In the genomic region with DNA sequence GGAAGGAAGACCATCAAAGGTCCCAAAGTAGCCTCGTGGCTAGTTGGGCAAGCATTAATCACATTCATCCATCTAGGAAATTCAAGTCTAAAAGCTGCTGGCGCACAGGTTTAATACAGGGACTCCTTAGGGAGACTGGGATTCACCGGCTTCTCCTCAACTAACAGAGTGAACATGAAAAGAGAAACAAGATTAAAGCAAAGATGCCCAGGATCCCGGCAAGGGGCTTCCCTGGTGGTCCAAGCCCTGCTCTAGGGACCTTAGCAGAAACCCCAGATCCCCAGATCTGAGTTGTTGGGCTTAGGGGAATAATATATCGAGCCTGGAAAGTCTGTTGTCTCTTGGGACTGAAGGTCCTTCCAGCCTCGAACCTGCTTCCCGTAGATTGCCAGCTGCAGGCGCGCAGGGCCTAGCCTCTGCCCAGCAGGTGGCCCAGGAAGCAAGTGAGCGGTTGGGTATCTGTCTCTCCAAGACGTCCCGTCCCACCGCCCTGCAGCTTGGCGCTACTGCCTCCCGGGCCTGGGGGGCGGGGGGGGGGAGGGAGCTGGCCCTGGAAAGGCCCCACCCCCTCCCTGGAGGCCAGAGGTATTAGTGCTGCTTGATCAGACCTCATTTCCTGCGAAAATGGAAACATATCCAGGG, we compare ENCODE assay signal across 13 mouse cellular contexts. TPM values are rescaled to one million over a fixed set of nuclear protein-coding genes. Genes with fewer than 3 reads are reported as not detected.
A peak's percentile ranks its signal among the peaks of the same experiment; 100 is the strongest.
DNase-seq lines count a peak whose midpoint lies in the region; ATAC-seq and TF ChIP-seq lines count a peak whose summit lies in the region.
"Had no signal": no experiment of that assay in that cellular context is flagged by ENCODE, and none has a peak within 500 bp of the region (broad histone marks: within the 10 kb centered on the region; RNA-seq: fewer than 3 reads in every experiment).

No protein-coding gene starts in this region.

- WGBS in intestine, embryonic 14.5 days = 10% methylated on average over 17 of the region's 17 CpGs
- WGBS in intestine, embryonic 15.5 days = 6% methylated on average over 17 of the region's 17 CpGs
- 14% methylated on average over 17 of the region's 17 CpGs for WGBS in thymus, adult 2 months

- H3K4me3 ChIP-seq in intestine, embryonic 14.5 days (ENCODE audit: low read depth, low read length) = 0 out of 2 replicates have a peak overlapping the region, but pooled peaks have one; percentile 6
- H3K4me3 ChIP-seq in intestine, embryonic 15.5 days (replicated peaks) = no peak overlapping the region
- no peak overlapping the region for H3K4me3 ChIP-seq in thymus, adult 2 months (ENCODE audit: control insufficient read depth, insufficient read depth, low read length)

- no peak for TF ChIP-seq POLR2A in thymus, adult 2 months (IDR thresholded peaks at IDR 0.05; ENCODE audit: control insufficient read depth, extremely low read depth, insufficient read depth, low read length, poor library complexity)

- H3K36me3 ChIP-seq in intestine, embryonic 14.5 days (ENCODE audit: control insufficient read depth, insufficient read depth, low read length) = no peaks in the 10 kb centered on the region
- H3K36me3 ChIP-seq in intestine, embryonic 15.5 days = no peaks in the 10 kb centered on the region
- no peaks in the 10 kb centered on the region for H3K36me3 ChIP-seq in thymus, adult 2 months (ENCODE audit: control insufficient read depth, insufficient read depth, low read length)
- H3K36me3 ChIP-seq: heart, embryonic 13.5 days; lung, embryonic 15.5 days had no signal

- no peak overlapping the region for H3K9ac ChIP-seq in intestine, embryonic 14.5 days (ENCODE audit: low read length)
- no peak overlapping the region for H3K9ac ChIP-seq in intestine, embryonic 15.5 days

- no peak overlapping the region for H3K4me2 ChIP-seq in intestine, embryonic 14.5 days (ENCODE audit: low read length)
- H3K4me2 ChIP-seq in intestine, embryonic 15.5 days (replicated peaks) = no peak overlapping the region

- 0 out of 2 replicates have a peak, but pooled peaks have one; percentile 23 for TF ChIP-seq CTCF in thymus, adult 2 months (IDR thresholded peaks at IDR 0.05; ENCODE audit: borderline replicate concordance, control insufficient read depth, extremely low read depth, insufficient read depth, low read length, poor library complexity)

- no peaks in the 10 kb centered on the region for H3K9me3 ChIP-seq in intestine, embryonic 14.5 days (ENCODE audit: control insufficient read depth, low read length)
- H3K9me3 ChIP-seq in intestine, embryonic 15.5 days = no peaks in the 10 kb centered on the region
- H3K9me3 ChIP-seq: heart, embryonic 13.5 days; lung, embryonic 15.5 days had no signal

- H3K27me3 ChIP-seq in intestine, embryonic 14.5 days (replicated peaks; ENCODE audit: control insufficient read depth, insufficient read depth, low read length) = peaks cover 70% of the 10 kb centered on the region
- peaks cover 68% of the 10 kb centered on the region for H3K27me3 ChIP-seq in intestine, embryonic 15.5 days (replicated peaks)
- peaks cover 21% of the 10 kb centered on the region for H3K27me3 ChIP-seq in thymus, adult 2 months (ENCODE audit: control insufficient read depth, insufficient read depth, low read length)

- H3K27ac ChIP-seq in intestine, embryonic 14.5 days (ENCODE audit: low read depth) = no peak overlapping the region
- H3K27ac ChIP-seq in intestine, embryonic 15.5 days = no peak overlapping the region
- no peak overlapping the region for H3K27ac ChIP-seq in thymus, adult 2 months (ENCODE audit: control insufficient read depth, insufficient read depth, low read length)
- H3K27ac ChIP-seq: heart, embryonic 13.5 days; lung, embryonic 15.5 days had no signal

- DNase-seq in intestine, embryonic 14.5 days (ENCODE audit: low spot score) = peak; percentile 62
- no peak for DNase-seq in thymus, adult 2 months
- no peak for DNase-seq in thymus, adult 18-20 months
- DNase-seq in embryo, embryonic 9.5 days (ENCODE audit: extremely low spot score) = peak; percentile 50
- DNase-seq in gastrocnemius, adult 8-10 months (ENCODE audit: low spot score in 2 of 2) = no peak
- DNase-seq: gastrocnemius, postnatal 10 days had no signal

- peaks cover 7% of the 10 kb centered on the region; the same call in 1 of the 2 replicates for H3K4me1 ChIP-seq in intestine, embryonic 14.5 days (replicated peaks; ENCODE audit: control insufficient read depth, insufficient read depth, low read length)
- peaks cover 10% of the 10 kb centered on the region for H3K4me1 ChIP-seq in intestine, embryonic 15.5 days (replicated peaks)
- H3K4me1 ChIP-seq in thymus, adult 2 months (replicated peaks; ENCODE audit: control insufficient read depth, insufficient read depth, low read length) = peaks cover 5% of the 10 kb centered on the region

- ATAC-seq in intestine, embryonic 14.5 days (replicated peaks; ENCODE audit: low FRiP score, low TSS enrichment, low read depth) = no peak
- no peak for ATAC-seq in intestine, embryonic 15.5 days
- ATAC-seq in erythroid progenitor cell, adult 5-6 weeks (replicated peaks; ENCODE audit: low FRiP score, poor library complexity, severe bottlenecking) = no peak
- no peak for ATAC-seq in inflammation-experienced regulatory T-cells, adult 6 months

RNA-seq across cellular contexts. Expression of gene Lbx1, which starts 13.3 kb away (rescaled TPM):
- polyA plus RNA-seq in intestine, embryonic 14.5 days (2014; fragmentation: Nextera tagmentation; extraction: Ambion mirVana) = not detected in 2 replicates
- 0.08 TPM in 1 of 2 replicates, not detected in the other for polyA plus RNA-seq in intestine, embryonic 15.5 days (2015; fragmentation: Nextera tagmentation; extraction: Ambion mirVana)
- 0.06 TPM in 1 of 2 replicates, not detected in the other for polyA plus RNA-seq in thymus, adult 2 months (2012; rRNA removed)
- not detected in 2 replicates for total RNA-seq in erythroid progenitor cell, adult 5-6 weeks (2015; ENCODE audit: low replicate concordance)
- not detected in 2 replicates for total RNA-seq in erythroid progenitor cell, adult 5-6 weeks (2017; ENCODE audit: low replicate concordance)
- polyA plus RNA-seq in inflammation-experienced regulatory T-cells, adult 6 months (2017; shearing (Covaris generic)) = not detected
- 10 to 100 TPM; 59.4 to 70.9 (median 64.3) TPM for total RNA-seq in gastrocnemius, adult 8-10 months (2022)
- total RNA-seq: layer of hippocampus, adult 8-10 months had no signal
- polyA plus RNA-seq: cortical plate, adult 2 months; heart, embryonic 13.5 days; lung, embryonic 15.5 days had no signal

Comparison
In these comparisons a context has a peak if more than half of its experiments do, and no peak if none do; other contexts are left out.
1. DNase-seq: peak in intestine, embryonic 14.5 days (single experiment) and embryo, embryonic 9.5 days (single experiment); none in thymus, adult 2 months (single experiment), thymus, adult 18-20 months (0 of 2) and gastrocnemius, adult 8-10 months (0 of 2).